Mouse (Mus musculus): ENCODE results near the gene Rab3gap2.

Rab3gap2 gene

GRCm38 (mm10) chr1:185227766-185228165 is 23.8 kb downstream of the Rab3gap2 start:
- DNase-seq, result no peak

GRCm38 (mm10) chr1:185229406-185230201 is 25.7 kb downstream of the Rab3gap2 start:
- DNase-seq, result peak; percentile 35

- no peak for DNase-seq
Observed at GRCm38 (mm10) chr1:185235837-185236236, 31.9 kb downstream of the Rab3gap2 start.

GRCm38 (mm10) chr1:185236530-185236929 is 32.6 kb downstream of the Rab3gap2 start:
- no peak for DNase-seq

GRCm38 (mm10) chr1:185243013-185243412 is 39.1 kb downstream of the Rab3gap2 start:
- DNase-seq, result peak; percentile 44

- DNase-seq, result no peak
Observed at GRCm38 (mm10) chr1:185245456-185245855, 41.5 kb downstream of the Rab3gap2 start.

- no peak for DNase-seq
Observed at GRCm38 (mm10) chr1:185247429-185248085, 43.6 kb downstream of the Rab3gap2 start.

GRCm38 (mm10) chr1:185248728-185249127 is 44.8 kb downstream of the Rab3gap2 start:
- no peak for DNase-seq

- DNase-seq, result no peak
Observed at GRCm38 (mm10) chr1:185252351-185252750, 48.4 kb downstream of the Rab3gap2 start.

GRCm38 (mm10) chr1:185253140-185253892 is 49.4 kb downstream of the Rab3gap2 start:
- peak; percentile 78 for DNase-seq

GRCm38 (mm10) chr1:185255336-185255735 is 51.4 kb downstream of the Rab3gap2 start:
- DNase-seq, result no peak

GRCm38 (mm10) chr1:185256753-185257152 is 52.8 kb downstream of the Rab3gap2 start:
- DNase-seq, result no peak

- DNase-seq, result no peak
Observed at GRCm38 (mm10) chr1:185262565-185262964, 58.6 kb downstream of the Rab3gap2 start.

- DNase-seq, result no peak
Observed at GRCm38 (mm10) chr1:185268675-185269074, 64.8 kb downstream of the Rab3gap2 start.

- no peak for DNase-seq
Observed at GRCm38 (mm10) chr1:185270403-185271097, 66.6 kb downstream of the Rab3gap2 start.

GRCm38 (mm10) chr1:185271373-185271772 is 67.5 kb downstream of the Rab3gap2 start:
- no peak for DNase-seq

- no peak for DNase-seq
Observed at GRCm38 (mm10) chr1:185274819-185275545, 71.1 kb downstream of the Rab3gap2 start.

- DNase-seq, result no peak
Observed at GRCm38 (mm10) chr1:185275976-185276375, 72.1 kb downstream of the Rab3gap2 start.

GRCm38 (mm10) chr1:185277022-185277421 is 73.1 kb downstream of the Rab3gap2 start:
- no peak for DNase-seq

GRCm38 (mm10) chr1:185279288-185279687 is 75.4 kb downstream of the Rab3gap2 start:
- no peak for DNase-seq

- DNase-seq, result no peak
Observed at GRCm38 (mm10) chr1:185280616-185281015, 76.7 kb downstream of the Rab3gap2 start.

GRCm38 (mm10) chr1:185282846-185283245 is 78.9 kb downstream of the Rab3gap2 start:
- no peak for DNase-seq
